Mouse (Mus musculus) intestine, postnatal 0 days (tissue): ENCODE measurements around the gene Mgat4c. TPM values are rescaled to one million over a fixed set of nuclear protein-coding genes. Genes with fewer than 3 reads are reported as not detected.
A peak's percentile ranks its signal among the peaks of the same experiment; 100 is the strongest.

Experiments
- ATAC-seq: fragments of 200-750 bp; cut with Nextera tagmentation; 2 replicates; pipeline ENCODE4 v1.8.0; 2017; ENCODE audit warnings: mild to moderate bottlenecking, moderate TSS enrichment, moderate library complexity
- H3K27ac ChIP-seq: fragments of 300-500 bp; sonication (generic); 2 replicates; pipeline ENCODE4 v1.5.1; 2014; ENCODE audit warnings: mild to moderate bottlenecking, low read depth, low read length, moderate library complexity
- H3K27me3 ChIP-seq: fragments of 300-500 bp; sonication (generic); replicated peaks from 2 replicates; pipeline ENCODE4 v1.6.1; 2014; ENCODE audit warnings: low read length, mixed read lengths; ENCODE audit not compliant: control insufficient read depth, insufficient read depth
- H3K36me3 ChIP-seq: fragments of 300-500 bp; sonication (generic); 2 replicates; pipeline ENCODE4 v1.6.1; 2014; ENCODE audit warnings: mild to moderate bottlenecking, moderate library complexity; ENCODE audit not compliant: control insufficient read depth, insufficient read depth
- H3K4me1 ChIP-seq: fragments of 300-500 bp; sonication (generic); replicated peaks from 2 replicates; pipeline ENCODE4 v1.6.1; 2014; ENCODE audit warnings: antibody characterized with exemption, low read length, mixed read lengths; ENCODE audit not compliant: control insufficient read depth, insufficient read depth
- H3K4me2 ChIP-seq: fragments of 300-500 bp; sonication (generic); replicated peaks from 2 replicates; pipeline ENCODE4 v1.6.1; 2014; ENCODE audit warnings: low read depth, mild to moderate bottlenecking, moderate library complexity
- H3K4me3 ChIP-seq: fragments of 300-500 bp; sonication (generic); 2 replicates; pipeline ENCODE4 v1.5.1; 2014; ENCODE audit warnings: low read depth, low read length
- H3K9ac ChIP-seq: fragments of 300-500 bp; sonication (generic); 2 replicates; pipeline ENCODE4 v1.6.1; 2014; ENCODE audit warnings: mild to moderate bottlenecking, low read depth, low read length
- H3K9me3 ChIP-seq: fragments of 300-500 bp; sonication (generic); 2 replicates; pipeline ENCODE4 v1.6.1; 2016; ENCODE audit warnings: mixed run types; ENCODE audit not compliant: control insufficient read depth
- CTCF ChIP-seq: sonication (generic); IDR thresholded peaks from 2 replicates; pipeline ENCODE4 v1.5.1; 2016; ENCODE audit warnings: low read depth, mild to moderate bottlenecking, control low read depth, antibody characterized with exemption, moderate library complexity
- WGBS: fragments of 180-500 bp; shearing (Covaris S2); extraction: QIAGEN DNeasy Blood & Tissue Kit; methylation state at CpG from one replicate; pipeline ENCODE4 v1.1.7; 2014; 5-methylcytosine and 5-hydroxymethylcytosine counted together
- polyA plus RNA-seq: library from polyadenylated mRNA; unstranded; fragments of >200 nt; fragmentation: Nextera tagmentation; extraction: Ambion mirVana; gene quantifications from 2 replicates; pipeline ENCODE4 v1.2.1, GENCODE M21; 2015

The Mgat4c gene
- polyA plus RNA-seq, 1 experiment from 2014 or later = 42.5 TPM

GRCm38 (mm10) chr10:101783161-101783744, 102.0 kb downstream of the Mgat4c start:
- no peak overlapping the region for H3K4me3 ChIP-seq
- H3K4me2 ChIP-seq = no peak overlapping the region
- no peak for TF ChIP-seq CTCF
- H3K9ac ChIP-seq = no peak overlapping the region
- no peaks in the 10 kb centered on the region for H3K4me1 ChIP-seq
- H3K27ac ChIP-seq = no peak overlapping the region
- 82% methylated on average over 3 of the region's 3 CpGs for WGBS
- no peak for ATAC-seq
- no peaks in the 10 kb centered on the region for H3K36me3 ChIP-seq
- H3K9me3 ChIP-seq = no peaks in the 10 kb centered on the region
- no peaks in the 10 kb centered on the region for H3K27me3 ChIP-seq

GRCm38 (mm10) chr10:101795507-101795906, 114.2 kb downstream of the Mgat4c start:
- H3K9ac ChIP-seq = no peak overlapping the region
- TF ChIP-seq CTCF = no peak
- no peak overlapping the region for H3K4me2 ChIP-seq
- H3K27me3 ChIP-seq = no peaks in the 10 kb centered on the region
- 34% methylated on average over 1 of the region's 1 CpGs for WGBS
- ATAC-seq = 0 out of 2 replicates have a peak, but pooled peaks have one; percentile 28
- H3K9me3 ChIP-seq = no peaks in the 10 kb centered on the region
- no peaks in the 10 kb centered on the region for H3K36me3 ChIP-seq
- H3K4me1 ChIP-seq = no peaks in the 10 kb centered on the region
- H3K4me3 ChIP-seq = no peak overlapping the region
- H3K27ac ChIP-seq = no peak overlapping the region

DNA sequence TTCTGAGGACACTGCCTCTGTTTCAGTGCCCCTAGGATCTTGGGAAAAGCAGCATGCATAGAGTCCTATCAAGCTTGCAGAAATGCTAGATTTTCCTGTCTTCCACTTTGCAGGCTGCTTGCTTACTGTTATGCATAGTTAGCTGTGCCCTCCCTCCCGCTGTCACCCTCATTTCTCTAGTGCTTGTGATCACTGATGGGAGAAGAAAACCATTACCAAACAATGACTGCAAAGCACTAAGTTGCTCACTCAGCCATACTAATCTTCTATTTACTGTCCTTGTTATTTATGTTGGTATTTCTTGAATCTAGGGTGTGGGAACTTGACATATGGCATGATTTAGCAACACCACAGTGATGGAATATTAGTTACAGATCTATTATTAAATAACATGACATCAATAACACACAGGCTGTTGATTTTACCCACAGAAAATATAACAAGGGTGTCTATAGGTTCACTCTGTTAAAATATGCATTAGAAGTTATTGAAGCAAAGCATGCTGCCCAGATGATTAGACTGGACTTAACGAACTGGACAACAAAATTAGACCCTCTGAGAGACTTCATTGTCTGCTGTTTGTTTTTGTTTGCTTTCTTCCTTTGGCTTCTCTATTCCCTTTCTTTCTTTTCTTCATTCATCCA, 117.7 kb downstream of the Mgat4c start:
- 62% methylated on average over 2 of the region's 2 CpGs for WGBS
- Histone ChIP-seq H3K4me1 (no peaks in the 10 kb centered on the region), H3K4me2 (no peak overlapping the region), H3K36me3 (no peaks in the 10 kb centered on the region), H3K4me3 (no peak overlapping the region), H3K27ac (no peak overlapping the region), H3K27me3 (no peaks in the 10 kb centered on the region), H3K9ac (no peak overlapping the region), H3K9me3 (no peaks in the 10 kb centered on the region)
- no peak for TF ChIP-seq CTCF
- no peak for ATAC-seq

GRCm38 (mm10) chr10:101808768-101809167, 127.5 kb downstream of the Mgat4c start:
- Histone ChIP-seq H3K9ac (no peak overlapping the region), H3K4me2 (no peak overlapping the region), H3K36me3 (no peaks in the 10 kb centered on the region), H3K4me1 (no peaks in the 10 kb centered on the region), H3K27me3 (no peaks in the 10 kb centered on the region), H3K27ac (no peak overlapping the region), H3K4me3 (no peak overlapping the region), H3K9me3 (no peaks in the 10 kb centered on the region)
- WGBS = 91% methylated on average over 2 of the region's 2 CpGs
- TF ChIP-seq CTCF = no peak
- ATAC-seq = no peak

DNA sequence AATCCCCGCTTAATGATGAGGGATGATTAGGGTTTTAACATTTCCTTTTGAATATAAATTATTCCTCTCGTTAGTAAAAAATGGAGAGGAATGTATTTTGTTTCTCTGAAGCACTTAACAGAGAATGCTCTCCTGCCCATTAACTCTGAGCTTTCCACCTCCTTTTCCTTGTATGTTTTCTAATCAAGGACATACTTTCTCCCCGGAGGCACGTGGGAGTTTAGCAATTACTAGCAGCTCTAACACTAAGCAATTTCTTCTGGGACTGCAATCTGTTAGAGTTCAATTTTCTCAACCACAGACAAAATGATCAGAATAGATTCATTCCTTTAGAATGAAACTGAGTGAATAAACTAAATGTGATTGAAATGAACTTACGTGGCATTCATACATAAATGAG, 135.6 kb downstream of the Mgat4c start:
- H3K27me3 ChIP-seq = no peaks in the 10 kb centered on the region
- TF ChIP-seq CTCF = no peak
- no peaks in the 10 kb centered on the region for H3K36me3 ChIP-seq
- no peak for ATAC-seq
- no peak overlapping the region for H3K4me3 ChIP-seq
- H3K27ac ChIP-seq = no peak overlapping the region
- H3K9me3 ChIP-seq = no peaks in the 10 kb centered on the region
- H3K9ac ChIP-seq = no peak overlapping the region
- H3K4me2 ChIP-seq = no peak overlapping the region
- 82% methylated on average over 5 of the region's 5 CpGs for WGBS
- no peaks in the 10 kb centered on the region for H3K4me1 ChIP-seq

DNA sequence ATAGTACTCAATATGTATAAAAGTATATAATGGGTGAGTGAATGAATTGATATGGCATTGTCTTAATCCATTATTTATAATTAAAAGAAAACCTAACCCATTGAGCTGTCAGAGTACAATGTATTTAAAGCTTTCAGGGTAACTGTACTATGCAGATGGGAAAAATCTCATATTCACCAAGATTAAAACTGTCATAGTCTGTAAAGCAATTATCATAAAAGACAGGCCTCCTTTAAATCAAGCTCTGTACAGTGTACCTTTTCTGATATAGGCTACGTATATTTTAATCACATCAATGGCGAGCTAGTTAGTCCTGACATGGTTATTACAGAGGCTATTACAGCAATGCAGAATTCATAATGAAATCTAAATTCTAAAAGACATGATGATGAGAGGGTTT, 146.7 kb downstream of the Mgat4c start:
- no peak for ATAC-seq
- Histone ChIP-seq H3K9ac (no peak overlapping the region), H3K4me1 (no peaks in the 10 kb centered on the region), H3K9me3 (no peaks in the 10 kb centered on the region), H3K4me2 (no peak overlapping the region), H3K27me3 (no peaks in the 10 kb centered on the region), H3K36me3 (no peaks in the 10 kb centered on the region), H3K27ac (no peak overlapping the region), H3K4me3 (no peak overlapping the region)
- no peak for TF ChIP-seq CTCF
- 84% methylated on average over 2 of the region's 2 CpGs for WGBS

- H3K9ac ChIP-seq = no peak overlapping the region
- ATAC-seq = no peak
- H3K27me3 ChIP-seq = no peaks in the 10 kb centered on the region
- 66% methylated on average over 2 of the region's 2 CpGs for WGBS
- H3K4me3 ChIP-seq = no peak overlapping the region
- H3K9me3 ChIP-seq = no peaks in the 10 kb centered on the region
- H3K4me2 ChIP-seq = no peak overlapping the region
- no peak for TF ChIP-seq CTCF
- no peaks in the 10 kb centered on the region for H3K36me3 ChIP-seq
- H3K27ac ChIP-seq = no peak overlapping the region
- H3K4me1 ChIP-seq = no peaks in the 10 kb centered on the region
Measured at GRCm38 (mm10) chr10:101856115-101856514, 174.8 kb downstream of the Mgat4c start.
